Comparison of ENCODE assay signal across 23 mouse cellular contexts in the genomic region with DNA sequence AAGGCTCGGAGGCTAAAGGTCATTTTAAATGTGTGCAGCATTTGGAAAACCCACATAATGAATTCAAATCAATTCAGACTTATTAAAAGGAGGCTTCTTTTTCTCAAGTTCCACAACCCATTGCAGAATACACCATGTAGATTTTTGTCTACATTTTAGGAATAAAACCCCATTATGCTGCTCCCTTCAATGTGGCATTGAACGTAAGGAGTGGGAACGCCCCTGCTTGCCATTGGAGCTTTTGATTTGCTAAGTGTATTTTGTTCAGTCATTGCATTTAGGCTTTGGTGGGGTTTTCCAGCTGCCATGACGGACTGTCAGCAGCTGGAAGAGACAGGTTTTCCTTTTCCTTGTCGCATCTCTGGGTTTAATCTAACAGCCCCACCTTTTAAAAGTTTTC.
A peak's percentile ranks its signal among the peaks of the same experiment; 100 is the strongest.
DNase-seq lines count a peak whose midpoint lies in the region; ATAC-seq lines count a peak whose summit lies in the region.
"Had no signal": no experiment of that assay in that cellular context is flagged by ENCODE, and none has a peak within 500 bp of the region (broad histone marks: within the 10 kb centered on the region; RNA-seq: fewer than 3 reads in every experiment).

No protein-coding gene starts in this region.

- H3K9me3 ChIP-seq in forebrain, embryonic 14.5 days (replicated peaks; ENCODE audit: control insufficient read depth, low read length): no peaks in the 10 kb centered on the region
- no peaks in the 10 kb centered on the region for H3K9me3 ChIP-seq in forebrain, embryonic 16.5 days (ENCODE audit: control insufficient read depth, low read length)
- no peaks in the 10 kb centered on the region for H3K9me3 ChIP-seq in midbrain, embryonic 11.5 days (ENCODE audit: control insufficient read depth, low read length)
- H3K9me3 ChIP-seq in midbrain, embryonic 10.5 days (replicated peaks): no peaks in the 10 kb centered on the region
- H3K9me3 ChIP-seq: forebrain, embryonic 10.5 days; heart, embryonic 10.5 days; heart, embryonic 13.5 days had no signal

- peak; percentile 40; the same call in 1 of the 2 replicates for ATAC-seq in forebrain, embryonic 14.5 days
- ATAC-seq in forebrain, embryonic 16.5 days: no peak
- ATAC-seq in midbrain, embryonic 11.5 days (ENCODE audit: low FRiP score): peak; percentile 64
- ATAC-seq: CD4-positive, CD25-positive, alpha-beta regulatory T cell, adult 4 months; intestine, postnatal 0 days had no signal

- DNase-seq in forebrain, embryonic 14.5 days (ENCODE audit: low spot score): no peak
- DNase-seq in midbrain, embryonic 11.5 days (ENCODE audit: low spot score, missing footprints): no peak
- DNase-seq in midbrain, embryonic 10.5 days (ENCODE audit: low spot score): no peak
- DNase-seq in R1 (ENCODE audit: low read depth, low spot score): peak; percentile 28
- no peak for DNase-seq in cerebellum, adult 9-11 months
- DNase-seq: adrenal gland, adult 2 months; adrenal gland, postnatal 14 days; cerebellum, adult 11 months; cerebellum, adult 8-10 months; cerebellum, postnatal 14 days; gastrocnemius, postnatal 10 days; gastrocnemius, postnatal 36 days; heart, adult 2 months; heart, postnatal 14 days; heart, postnatal 4 days; kidney, adult 2 months had no signal

- no peaks in the 10 kb centered on the region for H3K36me3 ChIP-seq in forebrain, embryonic 14.5 days (ENCODE audit: control insufficient read depth, insufficient read depth, low read length)
- H3K36me3 ChIP-seq in forebrain, embryonic 16.5 days (ENCODE audit: control insufficient read depth, insufficient read depth): no peaks in the 10 kb centered on the region
- H3K36me3 ChIP-seq in midbrain, embryonic 11.5 days (ENCODE audit: control insufficient read depth, insufficient read depth, low read length): no peaks in the 10 kb centered on the region
- H3K36me3 ChIP-seq in midbrain, embryonic 10.5 days: no peaks in the 10 kb centered on the region
- H3K36me3 ChIP-seq: forebrain, embryonic 10.5 days; heart, embryonic 10.5 days; heart, embryonic 13.5 days had no signal

- peaks cover 17% of the 10 kb centered on the region for H3K4me1 ChIP-seq in forebrain, embryonic 14.5 days (ENCODE audit: control insufficient read depth, insufficient read depth, low read length)
- H3K4me1 ChIP-seq in forebrain, embryonic 16.5 days (replicated peaks; ENCODE audit: control insufficient read depth, insufficient read depth, low read length): peaks cover 12% of the 10 kb centered on the region
- peaks cover 4% of the 10 kb centered on the region; the same call in 1 of the 2 replicates for H3K4me1 ChIP-seq in midbrain, embryonic 11.5 days (ENCODE audit: control insufficient read depth, insufficient read depth, low read length)
- peaks cover 23% of the 10 kb centered on the region for H3K4me1 ChIP-seq in midbrain, embryonic 10.5 days

- H3K4me2 ChIP-seq in forebrain, embryonic 14.5 days (ENCODE audit: low read length): no peak overlapping the region
- H3K4me2 ChIP-seq in forebrain, embryonic 16.5 days (ENCODE audit: low read length): no peak overlapping the region
- no peak overlapping the region for H3K4me2 ChIP-seq in midbrain, embryonic 11.5 days
- H3K4me2 ChIP-seq: heart, embryonic 13.5 days; hindbrain, embryonic 14.5 days had no signal

- no peaks in the 10 kb centered on the region for H3K27me3 ChIP-seq in forebrain, embryonic 14.5 days (replicated peaks; ENCODE audit: control insufficient read depth, insufficient read depth, low read length)
- no peaks in the 10 kb centered on the region for H3K27me3 ChIP-seq in forebrain, embryonic 16.5 days (replicated peaks; ENCODE audit: control insufficient read depth, insufficient read depth, low read length)
- H3K27me3 ChIP-seq in midbrain, embryonic 11.5 days (ENCODE audit: control insufficient read depth, insufficient read depth, low read length): no peaks in the 10 kb centered on the region
- no peaks in the 10 kb centered on the region for H3K27me3 ChIP-seq in midbrain, embryonic 10.5 days (ENCODE audit: low read depth, poor library complexity, severe bottlenecking)
- H3K27me3 ChIP-seq: heart, embryonic 13.5 days had no signal

- WGBS in forebrain, embryonic 14.5 days: 40% methylated on average over 5 of the region's 5 CpGs
- 44% methylated on average over 5 of the region's 5 CpGs for WGBS in forebrain, embryonic 16.5 days
- 54% methylated on average over 5 of the region's 5 CpGs for WGBS in midbrain, embryonic 11.5 days
- 71% methylated on average over 5 of the region's 5 CpGs for WGBS in midbrain, embryonic 10.5 days

- no peak overlapping the region for H3K9ac ChIP-seq in forebrain, embryonic 14.5 days (ENCODE audit: low read length)
- no peak overlapping the region for H3K9ac ChIP-seq in forebrain, embryonic 16.5 days (replicated peaks; ENCODE audit: low read depth, low read length)
- no peak overlapping the region for H3K9ac ChIP-seq in midbrain, embryonic 11.5 days (ENCODE audit: low read length)
- H3K9ac ChIP-seq: heart, embryonic 13.5 days; hindbrain, embryonic 14.5 days had no signal

- H3K27ac ChIP-seq in forebrain, embryonic 14.5 days (ENCODE audit: low read depth, low read length): no peak overlapping the region
- H3K27ac ChIP-seq in forebrain, embryonic 16.5 days (ENCODE audit: low read length): no peak overlapping the region
- H3K27ac ChIP-seq in midbrain, embryonic 11.5 days (ENCODE audit: low read depth, low read length): no peak overlapping the region
- H3K27ac ChIP-seq in midbrain, embryonic 10.5 days (replicated peaks): no peak overlapping the region
- H3K27ac ChIP-seq: forebrain, embryonic 10.5 days; heart, adult 2 months; heart, embryonic 10.5 days; heart, embryonic 13.5 days; hindbrain, embryonic 14.5 days had no signal

- H3K4me3 ChIP-seq in forebrain, embryonic 14.5 days (ENCODE audit: low read depth, low read length): no peak overlapping the region
- H3K4me3 ChIP-seq in forebrain, embryonic 16.5 days (replicated peaks; ENCODE audit: low read length): no peak overlapping the region
- no peak overlapping the region for H3K4me3 ChIP-seq in midbrain, embryonic 11.5 days (ENCODE audit: low read depth, low read length)
- H3K4me3 ChIP-seq in midbrain, embryonic 10.5 days: no peak overlapping the region
- H3K4me3 ChIP-seq: forebrain, embryonic 10.5 days; heart, adult 2 months; heart, embryonic 10.5 days; heart, embryonic 13.5 days had no signal
